Mouse (Mus musculus) cortical plate, adult 2 months (tissue): ENCODE measurements around the gene Arrdc5.

Experiments used
- CTCF ChIP-seq: fragments of 200-500 bp; IDR thresholded peaks from 2 replicates; pipeline ENCODE4 v1.5.1; 2011; ENCODE audit warnings: mild to moderate bottlenecking, control low read depth, low read length; ENCODE audit not compliant: insufficient read depth; ENCODE audit errors: extremely low read depth
- POLR2A ChIP-seq: fragments of 200-500 bp; IDR thresholded peaks from 2 replicates; pipeline ENCODE4 v1.6.1; 2011; ENCODE audit warnings: mild to moderate bottlenecking, low read length, control low read depth; ENCODE audit not compliant: insufficient read depth; ENCODE audit errors: extremely low read depth

GRCm38 (mm10) chr17:56337791-56338190, 37.7 kb upstream of the Arrdc5 start:
- TF ChIP-seq CTCF = no peak
- TF ChIP-seq POLR2A = no peak
